Mouse (Mus musculus) CD8-positive naive resting alpha-beta T cell, adult 2 months (primary cell): Measurements from ENCODE around the gene Eefsec.

Experiments
- DNase-seq, 2 experiments: peaks; one replicate each; pipeline ENCODE4 v3.0.0; 2022; ENCODE audit warnings: low read depth in 2 of 2, low spot score in 2 of 2

The Eefsec gene

GRCm38 (mm10) chr6:88216199-88216598 is 230.1 kb downstream of the Eefsec start:
- no peak for DNase-seq

GRCm38 (mm10) chr6:88215797-88216196 is 230.5 kb downstream of the Eefsec start:
- DNase-seq, result no peak

- no peak for DNase-seq
Measured at GRCm38 (mm10) chr6:88210182-88210581, 236.2 kb downstream of the Eefsec start.

GRCm38 (mm10) chr6:88209453-88209852 is 236.9 kb downstream of the Eefsec start:
- DNase-seq, result no peak

GRCm38 (mm10) chr6:88208321-88208720 is 238.0 kb downstream of the Eefsec start:
- no peak for DNase-seq

GRCm38 (mm10) chr6:88207403-88208033 is 238.8 kb downstream of the Eefsec start:
- DNase-seq, result no peak
